10 mouse cellular contexts compared by ENCODE assay signal in genomic region chr2:167586976-167587375, GRCm38 (mm10). TPM values are rescaled to one million over a fixed set of nuclear protein-coding genes. Genes with fewer than 3 reads are reported as not detected.
DNase-seq lines count a peak whose midpoint lies in the region; ATAC-seq and TF ChIP-seq lines count a peak whose summit lies in the region.
"Had no signal": no experiment of that assay in that cellular context is flagged by ENCODE, and none has a peak within 500 bp of the region (broad histone marks: within the 10 kb centered on the region; RNA-seq: fewer than 3 reads in every experiment).

No protein-coding gene starts in this region.

- H3K4me2 ChIP-seq in kidney, embryonic 15.5 days, result no peak overlapping the region
- no peak overlapping the region for H3K4me2 ChIP-seq in liver, embryonic 12.5 days

- 11% methylated on average over 9 of the region's 9 CpGs for WGBS in kidney, embryonic 15.5 days
- 41% methylated on average over 9 of the region's 9 CpGs for WGBS in liver, embryonic 12.5 days (ENCODE audit: insufficient replicate concordance)
- 40% methylated on average over 9 of the region's 9 CpGs for WGBS in small intestine, adult 2 months

- no peak for TF ChIP-seq POLR2A in small intestine, adult 2 months (IDR thresholded peaks at IDR 0.05; ENCODE audit: low read depth, low read length)

- H3K9ac ChIP-seq in kidney, embryonic 15.5 days, result no peak overlapping the region
- H3K9ac ChIP-seq in liver, embryonic 12.5 days, result no peak overlapping the region

- no peak for DNase-seq in kidney, postnatal 14 days
- peak; percentile 57 for DNase-seq in embryo, embryonic 11 days
- no peak for DNase-seq in right cerebral cortex, adult 18-20 months
- DNase-seq: right cerebral cortex, postnatal 25 days had no signal

- no peak for ATAC-seq in kidney, embryonic 15.5 days (replicated peaks; ENCODE audit: low FRiP score)
- no peak for ATAC-seq in liver, embryonic 12.5 days
- no peak for ATAC-seq in erythroid progenitor cell, adult 5-6 weeks (replicated peaks; ENCODE audit: low FRiP score, poor library complexity, severe bottlenecking)
- ATAC-seq: forebrain, embryonic 16.5 days had no signal

- TF ChIP-seq CTCF in small intestine, adult 2 months (IDR thresholded peaks at IDR 0.05; ENCODE audit: extremely low read depth, insufficient read length, insufficient replicate concordance, low read depth, low read length), result no peak

- peaks cover 76% of the 10 kb centered on the region for H3K4me1 ChIP-seq in kidney, embryonic 15.5 days
- H3K4me1 ChIP-seq in liver, embryonic 12.5 days, result peaks cover 65% of the 10 kb centered on the region
- peaks cover 12% of the 10 kb centered on the region; the same call in 1 of the 2 replicates for H3K4me1 ChIP-seq in small intestine, adult 2 months (ENCODE audit: control insufficient read depth, insufficient read depth, insufficient read length, low read length)

- no peaks in the 10 kb centered on the region for H3K36me3 ChIP-seq in kidney, embryonic 15.5 days
- H3K36me3 ChIP-seq in liver, embryonic 12.5 days, result no peaks in the 10 kb centered on the region
- no peaks in the 10 kb centered on the region for H3K36me3 ChIP-seq in small intestine, adult 2 months (ENCODE audit: control insufficient read depth, insufficient read depth, low read length)

- no peak overlapping the region for H3K4me3 ChIP-seq in kidney, embryonic 15.5 days (replicated peaks)
- no peak overlapping the region for H3K4me3 ChIP-seq in liver, embryonic 12.5 days
- no peak overlapping the region for H3K4me3 ChIP-seq in small intestine, adult 2 months (ENCODE audit: low read depth, low read length)
- H3K4me3 ChIP-seq: layer of hippocampus, adult 2 months had no signal

- peak overlapping the region; percentile 81 for H3K27ac ChIP-seq in kidney, embryonic 15.5 days
- peak overlapping the region; percentile 76; the same call in 1 of the 2 replicates for H3K27ac ChIP-seq in liver, embryonic 12.5 days
- peak overlapping the region; percentile 29; the same call in 1 of the 2 replicates for H3K27ac ChIP-seq in small intestine, adult 2 months (ENCODE audit: insufficient read depth, low read depth, low read length)
- H3K27ac ChIP-seq: layer of hippocampus, adult 2 months had no signal

- H3K9me3 ChIP-seq in kidney, embryonic 15.5 days (replicated peaks), result no peaks in the 10 kb centered on the region
- H3K9me3 ChIP-seq in liver, embryonic 12.5 days (replicated peaks), result no peaks in the 10 kb centered on the region

- H3K27me3 ChIP-seq in kidney, embryonic 15.5 days, result no peaks in the 10 kb centered on the region
- no peaks in the 10 kb centered on the region for H3K27me3 ChIP-seq in liver, embryonic 12.5 days (replicated peaks)
- no peaks in the 10 kb centered on the region for H3K27me3 ChIP-seq in small intestine, adult 2 months (ENCODE audit: control insufficient read depth, insufficient read depth, low read length)

RNA-seq across cellular contexts. Expression of gene Ube2v1, which starts 44.9 kb away (rescaled TPM):
- 284 and 313 TPM in 2 replicates for polyA plus RNA-seq in kidney, embryonic 15.5 days (2015; fragmentation: Nextera tagmentation; extraction: Ambion mirVana)
- 256 and 259 TPM in 2 replicates for polyA plus RNA-seq in liver, embryonic 12.5 days (2016; fragmentation: Nextera tagmentation; extraction: Ambion mirVana)
- polyA plus RNA-seq in small intestine, adult 2 months (2012; rRNA removed), result 58.0 and 89.8 TPM in 2 replicates
- 186 and 189 TPM in 2 replicates for total RNA-seq in erythroid progenitor cell, adult 5-6 weeks (2015; ENCODE audit: low replicate concordance)
- total RNA-seq in erythroid progenitor cell, adult 5-6 weeks (2017; ENCODE audit: low replicate concordance), result 82.3 and 114 TPM in 2 replicates

RNA-seq across cellular contexts. Expression of gene Snai1, which starts 49.0 kb away (rescaled TPM):
- 34.3 and 37.7 TPM in 2 replicates for polyA plus RNA-seq in kidney, embryonic 15.5 days (2015; fragmentation: Nextera tagmentation; extraction: Ambion mirVana)
- polyA plus RNA-seq in liver, embryonic 12.5 days (2016; fragmentation: Nextera tagmentation; extraction: Ambion mirVana), result 4.9 and 5.0 TPM in 2 replicates
- 12.1 and 13.2 TPM in 2 replicates for polyA plus RNA-seq in small intestine, adult 2 months (2012; rRNA removed)
- total RNA-seq in erythroid progenitor cell, adult 5-6 weeks (2015; ENCODE audit: low replicate concordance), result not detected in 2 replicates
- total RNA-seq in erythroid progenitor cell, adult 5-6 weeks (2017; ENCODE audit: low replicate concordance), result not detected in 2 replicates

Comparison
In these comparisons a context has a peak if more than half of its experiments do, and no peak if none do; other contexts are left out.
1. H3K27ac ChIP-seq: peak in every context shown above with its lines; median percentile 81 in kidney, embryonic 15.5 days; 76 in liver, embryonic 12.5 days; 29 in small intestine, adult 2 months.